Mouse (Mus musculus) thymus, postnatal 36 days (tissue): ENCODE data around the gene Gm20388.
"Not testable (repeated sequence)": the region's sequence is repeated elsewhere in the genome, so short reads cannot be mapped to it uniquely, and the experiment has no call there.

Experiments
- DNase-seq, 2 experiments: peaks; one replicate each; pipeline ENCODE4 v3.0.0; 2022; ENCODE audit warnings: mixed read lengths in 2 of 2

Gene Gm20388

DNA sequence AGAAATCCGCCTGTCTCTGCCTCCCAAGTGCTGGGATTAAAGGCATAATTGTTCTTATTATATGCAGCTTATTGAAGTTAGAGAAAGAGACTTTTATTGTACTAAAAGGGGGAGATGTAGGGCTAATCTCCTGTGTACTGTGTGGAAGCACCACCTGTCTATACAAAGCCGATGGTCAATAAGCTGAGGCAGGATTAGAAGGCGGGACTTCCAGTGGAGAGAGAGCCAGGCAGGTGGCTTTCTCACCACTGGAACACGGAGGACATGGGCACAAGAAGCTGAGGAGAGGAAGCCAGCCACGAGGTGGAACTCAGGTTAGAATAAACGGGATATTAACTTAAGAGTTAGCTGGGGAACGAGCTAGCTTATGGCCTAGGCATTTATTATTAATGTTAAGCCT is 3152.1 kb downstream of the Gm20388 start, which contains the start of gene Spg7:
TSS of gene Spg7 (plus strand) at position 222 of the 400 bp plus-strand sequence.
- no peak for DNase-seq

GRCm38 (mm10) chr8:123064072-123064471 is 3153.4 kb downstream of the Gm20388 start:
- DNase-seq = no peak

DNA sequence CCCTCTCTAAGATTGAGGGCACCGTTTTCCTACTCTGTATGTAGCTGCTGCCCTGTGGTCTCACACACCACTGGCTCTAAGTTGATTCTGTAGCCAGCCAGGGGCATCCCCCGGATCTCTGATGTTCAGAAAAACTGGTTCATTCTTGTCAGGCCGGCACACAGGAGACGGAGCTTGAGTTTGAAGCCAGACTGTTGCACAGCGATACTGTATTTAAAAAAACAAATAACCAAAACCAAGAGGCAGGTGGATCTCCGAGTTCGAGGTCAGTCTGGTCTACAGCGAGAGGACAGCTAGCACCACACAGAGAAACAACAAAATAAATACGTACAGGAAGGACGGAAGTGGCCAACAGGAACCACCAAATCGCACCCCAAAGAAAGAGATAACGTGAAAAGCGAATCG is 3154.2 kb downstream of the Gm20388 start:
- peak in 1 of 2 experiments; percentile 37 for DNase-seq

DNA sequence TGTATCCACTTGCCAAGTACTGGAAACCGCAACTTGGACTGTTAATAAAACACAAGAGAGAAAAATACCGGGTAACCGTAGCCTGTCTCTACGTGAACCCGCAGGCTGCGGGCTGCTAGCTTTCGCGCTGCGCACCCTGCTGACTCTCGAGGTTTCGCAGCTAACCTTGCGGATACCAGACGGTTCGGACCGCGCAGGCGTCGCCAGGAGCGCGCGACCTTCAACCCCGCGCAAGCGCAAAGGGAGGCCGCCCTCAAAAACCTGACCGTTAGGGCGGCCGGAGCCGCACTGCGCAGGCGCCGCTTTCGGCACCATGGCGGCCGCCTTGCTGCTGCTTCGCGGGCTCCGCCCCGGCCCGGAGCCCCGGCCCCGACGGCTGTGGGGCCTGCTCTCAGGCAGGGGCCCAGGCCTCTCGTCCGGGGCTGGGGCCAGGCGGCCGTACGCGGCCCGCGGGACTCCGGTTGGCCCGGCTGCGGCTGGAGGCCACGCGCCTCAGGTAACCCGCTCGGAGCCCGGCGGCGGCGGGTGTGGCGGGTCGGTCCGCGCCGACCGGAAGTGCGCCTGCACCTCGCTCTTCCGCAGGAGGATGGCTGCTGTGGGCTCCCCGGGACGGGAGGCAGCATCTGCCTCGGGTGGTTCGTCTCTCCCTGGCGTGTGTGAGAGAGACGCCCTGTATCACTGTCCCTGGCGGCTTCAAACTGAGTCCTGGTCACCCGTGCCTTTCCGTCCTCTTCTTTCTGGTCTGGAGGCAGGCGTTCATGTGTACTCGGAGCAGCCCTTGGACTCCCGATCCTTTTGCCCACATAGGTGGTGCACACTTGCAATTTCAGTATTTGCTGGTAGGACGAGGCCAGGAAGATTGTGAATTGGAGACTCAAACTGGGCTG is 3154.8 kb downstream of the Gm20388 start:
- peak; percentile 95 to 96 for DNase-seq

DNA sequence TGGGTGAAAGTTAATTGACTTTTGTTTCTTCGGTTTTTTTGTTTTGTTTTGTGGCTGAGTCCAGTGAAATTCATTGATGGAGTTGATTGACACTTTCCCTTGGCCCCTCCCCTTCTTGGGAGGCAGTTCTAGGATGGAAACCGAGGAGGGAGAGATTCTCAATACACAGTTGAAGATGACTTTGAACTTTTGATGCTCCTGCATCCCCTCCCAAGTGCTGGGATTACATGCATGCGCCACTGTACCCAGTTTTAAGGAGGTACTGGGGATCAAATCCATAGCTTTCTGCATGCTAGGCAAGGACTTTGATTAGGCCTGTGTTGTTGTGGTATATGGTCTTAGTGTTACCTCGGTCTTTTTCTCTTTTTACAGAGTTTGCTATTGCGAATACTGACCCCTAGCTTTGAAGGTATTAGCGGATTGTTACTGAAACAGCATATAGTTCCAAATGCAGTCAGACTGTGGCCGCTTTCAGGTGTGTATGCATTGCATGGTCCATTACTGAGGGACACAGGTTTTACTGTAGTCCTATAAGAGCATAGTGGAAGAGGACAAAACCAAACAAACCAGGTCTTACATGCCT is 3155.6 kb downstream of the Gm20388 start:
- DNase-seq = no peak

DNA sequence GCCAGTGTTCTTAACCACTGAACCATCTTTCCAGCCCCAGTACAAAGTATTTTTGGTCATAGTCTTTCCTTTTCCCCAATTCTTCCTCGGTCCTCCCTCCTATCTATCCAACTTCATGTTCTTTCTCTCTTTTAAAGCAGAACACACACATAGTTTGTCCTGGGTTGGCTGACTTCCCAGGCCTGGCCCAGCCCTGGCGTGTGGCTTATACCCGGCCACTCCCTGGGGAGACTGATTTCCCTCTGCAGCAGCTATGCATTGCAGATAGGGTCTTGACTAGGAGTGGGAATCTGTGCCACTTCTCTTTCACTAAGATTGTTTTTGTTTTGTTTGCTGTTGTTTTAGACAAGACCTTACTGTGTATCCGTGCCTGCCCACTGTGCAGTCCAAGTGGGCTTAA is 3160.5 kb downstream of the Gm20388 start:
- no peak for DNase-seq

DNA sequence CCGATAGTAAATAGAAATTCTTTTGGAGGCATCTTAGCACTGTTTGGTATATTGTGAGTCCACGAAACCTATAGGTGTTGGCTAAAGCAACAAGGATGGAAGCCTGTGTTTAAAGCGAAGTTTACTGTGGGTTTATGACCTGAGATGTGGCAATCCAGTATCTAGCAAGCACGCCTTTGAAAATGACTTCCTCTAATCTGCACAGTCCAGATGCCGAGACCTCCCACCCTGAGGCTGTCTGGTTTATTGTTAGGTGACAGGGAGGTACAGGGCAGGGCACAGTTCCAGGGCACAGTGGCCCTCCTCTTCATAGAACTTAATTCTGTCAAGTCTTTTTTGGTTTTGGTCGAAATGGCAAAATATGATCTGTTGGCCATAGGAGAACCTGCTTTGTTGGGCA is 3166.6 kb downstream of the Gm20388 start:
- no peak for DNase-seq

GRCm38 (mm10) chr8:123082993-123083392 is 3172.4 kb downstream of the Gm20388 start:
- DNase-seq = no peak

- no peak for DNase-seq
Observed at GRCm38 (mm10) chr8:123083610-123084009, 3173.0 kb downstream of the Gm20388 start.

GRCm38 (mm10) chr8:123087289-123087688 is 3176.6 kb downstream of the Gm20388 start:
- no peak for DNase-seq

- no peak for DNase-seq
Observed at GRCm38 (mm10) chr8:123097216-123097615, 3186.6 kb downstream of the Gm20388 start.

GRCm38 (mm10) chr8:123097786-123098584 is 3187.3 kb downstream of the Gm20388 start:
- DNase-seq = peak; percentile 43 to 69

GRCm38 (mm10) chr8:123100288-123100687 is 3189.6 kb downstream of the Gm20388 start:
- DNase-seq = no peak

GRCm38 (mm10) chr8:123101244-123101643 is 3190.6 kb downstream of the Gm20388 start:
- no peak for DNase-seq

DNA sequence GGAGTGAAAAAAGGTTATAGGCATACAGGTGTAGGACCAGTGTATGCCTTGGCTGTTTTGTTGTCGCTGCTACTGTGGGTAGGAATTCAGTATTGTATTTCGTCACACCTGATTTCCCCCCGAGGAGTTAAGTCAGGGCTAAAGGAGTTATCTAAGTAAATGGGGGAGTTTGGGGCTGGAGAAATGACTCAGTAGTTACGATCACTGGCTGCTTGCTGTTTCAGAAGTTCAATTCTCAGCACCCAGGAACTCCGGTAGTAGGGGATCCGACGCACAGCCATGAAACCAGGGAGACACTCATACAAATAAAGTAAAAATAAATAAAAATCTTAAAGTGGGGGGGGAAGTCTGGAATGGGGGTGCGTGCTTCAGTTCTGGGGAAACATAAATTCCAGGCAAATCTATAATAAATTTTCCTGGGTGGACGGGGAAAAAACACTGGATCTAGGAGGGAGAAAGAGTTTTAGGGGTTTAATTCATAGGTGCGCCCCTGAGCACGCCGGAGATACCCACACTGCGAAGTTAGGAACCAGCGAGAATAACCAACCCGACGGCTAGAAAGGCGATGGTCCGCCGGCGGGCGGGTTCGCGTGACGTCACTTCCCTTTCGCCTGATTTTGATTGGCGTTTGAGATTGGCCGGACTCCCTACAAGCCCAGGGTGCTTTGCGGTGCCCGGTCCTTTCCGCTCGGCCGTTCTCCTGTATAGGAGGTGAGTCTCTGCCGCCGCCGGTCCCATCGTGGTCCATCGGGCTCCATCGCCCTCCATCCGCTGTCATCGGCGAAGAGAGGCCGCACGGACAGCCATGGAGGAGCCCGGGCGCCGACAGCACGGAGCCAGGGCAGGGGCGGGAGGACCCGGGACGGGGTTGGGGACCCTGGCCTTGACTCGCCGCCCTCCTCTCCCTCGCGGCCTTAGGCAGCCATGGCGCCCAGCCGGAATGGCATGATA is 3191.4 kb downstream of the Gm20388 start, which contains the start of gene Rpl13:
TSS of gene Rpl13 (plus strand) at position 616 of the 951 bp plus-strand sequence.
- DNase-seq = peak; percentile 93 to 95

- not testable (repeated sequence) for DNase-seq
Observed at GRCm38 (mm10) chr8:123102855-123103254, 3192.2 kb downstream of the Gm20388 start.

DNA sequence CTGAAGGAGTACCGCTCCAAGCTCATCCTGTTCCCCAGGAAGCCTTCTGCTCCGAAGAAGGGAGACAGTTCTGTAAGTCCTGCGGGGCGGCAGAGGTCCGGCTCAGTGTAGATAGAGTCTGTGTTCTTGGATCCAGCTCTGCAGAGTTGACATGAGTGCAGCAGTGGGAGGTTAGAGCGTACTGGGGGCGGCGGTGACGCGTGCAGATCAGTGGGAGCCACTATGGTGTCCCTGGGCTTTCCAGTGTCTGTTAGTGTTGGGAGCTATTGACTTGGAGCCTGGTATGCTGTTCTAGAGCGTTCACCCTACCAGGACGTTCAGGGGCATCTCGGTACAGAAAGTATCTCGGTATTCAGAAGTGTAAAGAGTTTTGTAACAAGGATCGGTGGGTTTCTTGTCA is 3192.6 kb downstream of the Gm20388 start:
- DNase-seq = no peak

DNA sequence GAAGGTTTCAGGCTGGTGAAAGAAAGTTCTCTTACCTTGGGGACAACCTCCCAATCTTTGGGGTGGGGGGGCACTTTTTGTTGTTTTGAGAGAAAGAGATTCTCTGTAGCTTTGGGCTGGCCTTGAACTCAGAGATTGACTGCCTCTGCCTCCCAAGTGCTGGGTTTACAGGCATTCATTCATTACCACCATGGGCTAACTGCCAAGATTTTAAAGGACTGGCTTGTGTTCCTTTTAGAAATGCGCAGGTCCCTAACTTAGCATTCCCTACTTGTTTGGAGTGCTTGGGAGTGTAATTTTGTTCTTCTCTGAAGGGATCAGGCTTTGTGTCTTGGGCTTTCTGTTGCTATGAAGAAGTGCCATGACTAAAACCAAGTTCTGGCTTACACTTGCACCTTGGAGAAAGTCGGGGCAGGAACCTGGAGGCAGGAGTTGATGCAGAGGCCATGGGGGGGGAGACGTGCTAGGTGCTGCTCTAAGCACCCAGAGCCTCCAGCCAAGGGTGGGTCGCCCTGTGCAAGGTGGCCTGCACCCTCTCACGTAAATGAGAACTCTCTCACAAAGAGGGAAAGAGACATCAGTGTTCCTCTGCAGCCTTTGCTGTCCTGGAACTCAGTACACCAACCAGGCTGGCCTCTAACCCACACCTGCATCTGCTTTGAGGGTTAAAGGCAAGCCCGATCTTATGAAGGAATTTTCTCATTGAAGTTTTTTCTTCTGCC is 3193.6 kb downstream of the Gm20388 start:
- no peak for DNase-seq

DNA sequence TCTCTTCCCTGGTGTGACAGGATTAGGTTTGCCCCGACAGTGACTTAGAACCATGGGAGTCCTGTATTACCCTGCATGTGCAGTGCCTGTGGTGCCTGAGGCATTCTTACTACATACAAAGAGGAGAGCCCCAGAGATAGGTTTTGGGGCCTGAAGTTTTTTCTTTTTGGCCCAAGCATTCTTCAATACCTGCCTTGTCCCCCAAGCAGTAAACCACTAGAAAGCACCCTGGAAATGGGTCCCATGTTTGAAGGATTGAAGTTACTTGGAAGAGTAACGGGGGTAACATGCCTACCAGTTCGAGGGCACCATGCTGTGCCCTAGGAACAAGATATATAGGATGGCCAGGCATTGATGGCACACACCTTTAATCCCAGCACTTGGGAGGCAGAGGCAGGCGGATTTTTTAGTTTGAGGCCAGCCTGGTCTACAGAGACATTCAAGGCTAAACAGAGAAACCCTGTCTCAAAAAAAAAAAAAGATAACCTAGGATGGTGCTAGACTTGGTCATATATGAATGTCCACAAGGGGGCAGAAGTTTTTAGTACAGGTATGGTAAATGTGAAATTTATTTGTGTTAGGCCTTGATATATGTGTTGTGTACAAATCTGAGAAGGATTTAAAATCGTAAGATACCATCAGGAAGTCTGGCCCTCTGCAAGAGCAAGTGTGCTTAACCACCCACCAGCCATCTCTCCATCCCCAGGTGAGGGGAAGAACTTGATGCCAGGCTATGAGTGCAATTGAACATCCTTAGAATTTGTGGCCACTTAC is 3195.1 kb downstream of the Gm20388 start:
- DNase-seq = no peak

DNA sequence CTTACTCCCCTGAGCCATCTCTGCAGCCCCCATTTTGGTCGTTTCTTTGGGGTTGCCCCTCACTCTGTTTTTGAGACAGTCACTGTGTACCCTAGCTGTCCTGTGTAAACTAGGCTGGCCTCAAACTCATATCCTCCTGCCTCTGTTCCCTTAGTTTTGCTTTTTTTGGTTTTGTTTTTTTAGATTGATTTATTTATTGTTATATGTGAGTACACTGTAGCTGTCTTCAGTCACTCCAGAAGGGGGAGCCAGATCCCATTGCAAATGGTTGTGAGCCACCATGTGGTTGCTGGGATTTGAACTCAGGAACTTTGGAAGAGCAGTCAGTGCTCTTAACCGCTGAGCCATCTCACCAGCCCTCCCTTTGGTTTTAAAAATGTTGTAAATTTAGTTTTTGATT is 3195.9 kb downstream of the Gm20388 start:
- no peak for DNase-seq
